Mouse (Mus musculus): ENCODE results near the gene Tcf7l2. TPM values are rescaled to one million over a fixed set of nuclear protein-coding genes. Genes with fewer than 3 reads are reported as not detected.

The Tcf7l2 gene
- polyA plus RNA-seq, 1 experiment: 10.5 TPM

GRCm38 (mm10) chr19:55891692-55892183 is 150.1 kb downstream of the Tcf7l2 start:
- no peak overlapping the region for H3K27ac ChIP-seq (ENCODE audit: control insufficient read depth, insufficient read depth, low read depth, low read length, poor library complexity)
- peaks cover 2% of the 10 kb centered on the region for H3K4me1 ChIP-seq (ENCODE audit: control insufficient read depth, insufficient read depth, low read length)
- 87% methylated on average over 9 of the region's 9 CpGs for WGBS
- H3K4me3 ChIP-seq (replicated peaks; ENCODE audit: control insufficient read depth, low read depth, low read length): no peak overlapping the region
- TF ChIP-seq POLR2A (IDR thresholded peaks at IDR 0.05; ENCODE audit: borderline replicate concordance, control insufficient read depth, low read depth, low read length) (no peak), CTCF (IDR thresholded peaks at IDR 0.05; ENCODE audit: control insufficient read depth, insufficient read depth, low read length) (no peak)

DNA sequence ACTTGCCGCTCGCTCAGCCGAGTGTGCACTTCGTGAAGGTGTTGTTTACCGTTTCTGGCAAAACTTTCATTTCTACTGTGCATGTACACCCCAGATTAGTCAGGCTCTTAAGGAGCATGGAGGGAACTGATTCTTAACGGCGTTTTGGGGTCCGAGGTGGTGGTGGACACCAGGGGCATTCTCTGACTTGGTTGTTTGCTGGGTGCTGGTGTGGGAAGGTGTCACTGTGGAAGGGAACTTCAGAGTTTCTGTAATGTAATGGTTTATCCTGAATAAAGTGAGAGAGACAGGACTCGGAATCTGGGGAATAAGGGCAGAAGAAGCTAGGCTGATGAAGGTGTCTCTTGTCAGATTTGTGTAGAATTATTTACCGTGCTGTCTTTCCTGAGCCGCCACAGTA is 151.9 kb downstream of the Tcf7l2 start:
- Histone ChIP-seq H3K4me3 (replicated peaks; ENCODE audit: control insufficient read depth, low read depth, low read length) (no peak overlapping the region), H3K27ac (ENCODE audit: control insufficient read depth, insufficient read depth, low read depth, low read length, poor library complexity) (no peak overlapping the region), H3K4me1 (ENCODE audit: control insufficient read depth, insufficient read depth, low read length) (peaks cover 2% of the 10 kb centered on the region)
- WGBS: 86% methylated on average over 11 of the region's 11 CpGs
- TF ChIP-seq CTCF (IDR thresholded peaks at IDR 0.05; ENCODE audit: control insufficient read depth, insufficient read depth, low read length) (no peak), POLR2A (IDR thresholded peaks at IDR 0.05; ENCODE audit: borderline replicate concordance, control insufficient read depth, low read depth, low read length) (no peak)

- Histone ChIP-seq H3K4me1 (ENCODE audit: control insufficient read depth, insufficient read depth, low read length) (peaks cover 2% of the 10 kb centered on the region), H3K4me3 (replicated peaks; ENCODE audit: control insufficient read depth, low read depth, low read length) (no peak overlapping the region), H3K27ac (ENCODE audit: control insufficient read depth, insufficient read depth, low read depth, low read length, poor library complexity) (no peak overlapping the region)
- no peak for TF ChIP-seq CTCF (IDR thresholded peaks at IDR 0.05; ENCODE audit: control insufficient read depth, insufficient read depth, low read length)
- TF ChIP-seq POLR2A (IDR thresholded peaks at IDR 0.05; ENCODE audit: borderline replicate concordance, control insufficient read depth, low read depth, low read length): no peak
- WGBS: 93% methylated on average over 9 of the region's 9 CpGs
These were observed 152.8 kb downstream of the Tcf7l2 start for GRCm38 (mm10) chr19:55894396-55894795.

DNA sequence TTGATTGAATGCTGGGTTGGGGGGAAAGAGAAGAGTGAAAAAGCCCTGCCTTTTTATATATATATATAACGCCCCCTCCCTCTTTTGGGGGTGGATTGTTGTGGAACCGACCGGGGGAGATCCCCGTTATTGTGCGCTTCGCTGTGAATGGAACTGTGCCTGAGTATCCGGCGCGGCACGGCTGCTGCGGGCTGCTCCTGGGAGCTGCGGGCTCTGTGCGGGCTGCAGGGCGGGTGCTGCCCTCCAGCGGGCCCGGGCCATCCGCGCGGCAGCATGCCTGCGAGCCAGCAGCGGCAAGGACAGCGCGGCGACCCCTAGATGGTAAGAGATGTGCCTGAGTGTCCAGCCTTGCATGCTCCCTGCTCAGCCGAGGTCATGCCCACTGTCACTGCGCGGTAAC is 153.7 kb downstream of the Tcf7l2 start:
- TF ChIP-seq POLR2A (IDR thresholded peaks at IDR 0.05; ENCODE audit: borderline replicate concordance, control insufficient read depth, low read depth, low read length) (no peak), CTCF (IDR thresholded peaks at IDR 0.05; ENCODE audit: control insufficient read depth, insufficient read depth, low read length) (peak; percentile 16; the same call in 1 of the 2 replicates)
- Histone ChIP-seq H3K4me1 (ENCODE audit: control insufficient read depth, insufficient read depth, low read length) (peaks cover 2% of the 10 kb centered on the region), H3K27ac (ENCODE audit: control insufficient read depth, insufficient read depth, low read depth, low read length, poor library complexity) (no peak overlapping the region), H3K4me3 (replicated peaks; ENCODE audit: control insufficient read depth, low read depth, low read length) (peak overlapping the region; percentile 40)
- 2% methylated on average over 27 of the region's 27 CpGs for WGBS

GRCm38 (mm10) chr19:55895807-55896420 is 154.3 kb downstream of the Tcf7l2 start:
- H3K27ac ChIP-seq (ENCODE audit: control insufficient read depth, insufficient read depth, low read depth, low read length, poor library complexity): no peak overlapping the region
- H3K4me1 ChIP-seq (ENCODE audit: control insufficient read depth, insufficient read depth, low read length): peaks cover 2% of the 10 kb centered on the region
- no peak overlapping the region for H3K4me3 ChIP-seq (replicated peaks; ENCODE audit: control insufficient read depth, low read depth, low read length)
- WGBS: 56% methylated on average over 4 of the region's 4 CpGs
- TF ChIP-seq CTCF (IDR thresholded peaks at IDR 0.05; ENCODE audit: control insufficient read depth, insufficient read depth, low read length) (no peak), POLR2A (IDR thresholded peaks at IDR 0.05; ENCODE audit: borderline replicate concordance, control insufficient read depth, low read depth, low read length) (no peak)

GRCm38 (mm10) chr19:55896629-55897028 is 155.0 kb downstream of the Tcf7l2 start:
- no peak overlapping the region for H3K27ac ChIP-seq (ENCODE audit: control insufficient read depth, insufficient read depth, low read depth, low read length, poor library complexity)
- WGBS: 84% methylated on average over 10 of the region's 10 CpGs
- H3K4me1 ChIP-seq (ENCODE audit: control insufficient read depth, insufficient read depth, low read length): peaks cover 2% of the 10 kb centered on the region
- no peak for TF ChIP-seq CTCF (IDR thresholded peaks at IDR 0.05; ENCODE audit: control insufficient read depth, insufficient read depth, low read length)
- no peak for TF ChIP-seq POLR2A (IDR thresholded peaks at IDR 0.05; ENCODE audit: borderline replicate concordance, control insufficient read depth, low read depth, low read length)
- H3K4me3 ChIP-seq (replicated peaks; ENCODE audit: control insufficient read depth, low read depth, low read length): no peak overlapping the region

- TF ChIP-seq POLR2A (IDR thresholded peaks at IDR 0.05; ENCODE audit: borderline replicate concordance, control insufficient read depth, low read depth, low read length) (no peak), CTCF (IDR thresholded peaks at IDR 0.05; ENCODE audit: control insufficient read depth, insufficient read depth, low read length) (no peak)
- Histone ChIP-seq H3K27ac (ENCODE audit: control insufficient read depth, insufficient read depth, low read depth, low read length, poor library complexity) (no peak overlapping the region), H3K4me1 (ENCODE audit: control insufficient read depth, insufficient read depth, low read length) (no peaks in the 10 kb centered on the region), H3K4me3 (replicated peaks; ENCODE audit: control insufficient read depth, low read depth, low read length) (no peak overlapping the region)
- WGBS: 84% methylated on average over 12 of the region's 12 CpGs
These were observed 161.2 kb downstream of the Tcf7l2 start for GRCm38 (mm10) chr19:55902573-55903385.

GRCm38 (mm10) chr19:55909039-55909438 is 167.4 kb downstream of the Tcf7l2 start:
- H3K4me1 ChIP-seq (ENCODE audit: control insufficient read depth, insufficient read depth, low read length): no peaks in the 10 kb centered on the region; the same call in 1 of the 2 replicates
- H3K27ac ChIP-seq (ENCODE audit: control insufficient read depth, insufficient read depth, low read depth, low read length, poor library complexity): no peak overlapping the region
- no peak overlapping the region for H3K4me3 ChIP-seq (replicated peaks; ENCODE audit: control insufficient read depth, low read depth, low read length)
- 82% methylated on average over 7 of the region's 7 CpGs for WGBS
- TF ChIP-seq POLR2A (IDR thresholded peaks at IDR 0.05; ENCODE audit: borderline replicate concordance, control insufficient read depth, low read depth, low read length): no peak
- TF ChIP-seq CTCF (IDR thresholded peaks at IDR 0.05; ENCODE audit: control insufficient read depth, insufficient read depth, low read length): peak; percentile 48; the same call in 1 of the 2 replicates

All from bone marrow, adult 2 months (tissue).